Mouse (Mus musculus) erythroblast, embryonic 14.5 days (primary cell): ENCODE results near the gene Hnrnpk.

Source experiments
- GATA1 ChIP-seq: IDR thresholded peaks from 2 replicates; pipeline ENCODE4 v1.6.1; 2012; ENCODE audit warnings: low read length, inconsistent platforms, mixed read lengths
- TAL1 ChIP-seq: IDR thresholded peaks from 3 replicates; pipeline ENCODE4 v1.6.1; 2012; ENCODE audit warnings: low read length, inconsistent platforms, mixed read lengths

DNA sequence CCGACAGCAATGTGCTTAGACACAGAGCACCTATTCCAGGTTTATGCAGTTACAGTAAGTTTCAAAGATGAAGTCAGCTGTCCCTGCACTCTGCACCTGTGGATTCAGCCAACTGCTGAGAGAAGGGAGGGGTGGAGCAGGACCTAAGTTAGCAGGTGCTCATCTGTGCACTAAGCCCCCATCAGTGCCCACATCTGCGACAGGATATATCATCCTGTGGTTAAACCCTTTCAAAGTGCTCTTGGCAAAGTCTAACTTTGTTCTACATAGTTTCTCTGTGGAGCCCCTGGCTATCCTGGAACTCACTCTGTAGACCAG, 30.0 kb downstream of the Hnrnpk start:
- TF ChIP-seq GATA1, result no peak
- no peak for TF ChIP-seq TAL1
